Mouse (Mus musculus) liver, embryonic 14.5 days (tissue): ENCODE measurements at regions not wholly inside any gene's neighbourhood (a gene's known extent, or its start where the extent isn't known, plus 50 kb on each side); places are given as distances from the start of the nearest gene placed in this dataset.

Source experiments
- ATAC-seq: fragments of 200-750 bp; cut with Nextera tagmentation; 2 replicates; pipeline ENCODE4 v1.8.0; 2017; ENCODE audit warnings: moderate number of reproducible peaks, mild to moderate bottlenecking, moderate library complexity; ENCODE audit not compliant: insufficient read depth
- DNase-seq, 3 experiments: peaks; one replicate each; pipeline ENCODE4 v3.0.0-alpha.2; 2012 to 2013; ENCODE audit warnings: low read depth in 3 of 3, low spot score in 3 of 3
- H3K27ac ChIP-seq: fragments of 300-500 bp; sonication (generic); 2 replicates; pipeline ENCODE4 v1.5.1; 2014; ENCODE audit warnings: moderate library complexity, mild to moderate bottlenecking, control low read depth, inconsistent platforms
- H3K27me3 ChIP-seq: fragments of 300-500 bp; sonication (generic); 2 replicates; pipeline ENCODE4 v1.6.1; 2014; ENCODE audit warnings: mild to moderate bottlenecking, low read length, moderate library complexity; ENCODE audit not compliant: control insufficient read depth, insufficient read depth
- H3K36me3 ChIP-seq: fragments of 300-500 bp; sonication (generic); replicated peaks from 2 replicates; pipeline ENCODE4 v1.6.1; 2014; ENCODE audit warnings: low read depth; ENCODE audit not compliant: control insufficient read depth, insufficient read depth
- H3K4me1 ChIP-seq, 2 experiments: fragments of 200-500 bp in 1 of 2; fragments of 300-500 bp in 1 of 2; sonication (generic) in 1 of 2; replicated peaks; 2 replicates each; pipeline ENCODE4 v1.6.1; 2012 to 2014; ENCODE audit warnings: antibody characterized with exemption in 1 of 2, inconsistent platforms in 1 of 2, low read length in 1 of 2; ENCODE audit not compliant: control insufficient read depth in 2 of 2, insufficient read depth in 2 of 2
- H3K4me2 ChIP-seq: fragments of 300-500 bp; sonication (generic); 2 replicates; pipeline ENCODE4 v1.6.1; 2014; ENCODE audit warnings: low read depth, mild to moderate bottlenecking, control low read depth, moderate library complexity
- H3K4me3 ChIP-seq, 2 experiments: fragments of 200-500 bp in 1 of 2; fragments of 300-500 bp in 1 of 2; sonication (generic) in 1 of 2; 2 replicates each; pipeline ENCODE4 v1.5.1; 2012 to 2014; ENCODE audit warnings: low read depth in 2 of 2, low read length in 2 of 2, mild to moderate bottlenecking in 2 of 2, control low read depth in 1 of 2, inconsistent platforms in 1 of 2, moderate library complexity in 1 of 2; ENCODE audit not compliant: insufficient read depth in 1 of 2
- H3K9ac ChIP-seq: fragments of 300-500 bp; sonication (generic); replicated peaks from 2 replicates; pipeline ENCODE4 v1.6.1; 2014; ENCODE audit warnings: mild to moderate bottlenecking, control low read depth, moderate library complexity
- H3K9me3 ChIP-seq: fragments of 300-500 bp; sonication (generic); 2 replicates; pipeline ENCODE4 v1.6.1; 2016; ENCODE audit warnings: low read length, mixed read lengths; ENCODE audit not compliant: control insufficient read depth
- CTCF ChIP-seq: IDR thresholded peaks from 2 replicates; pipeline ENCODE4 v1.5.1; 2016; ENCODE audit warnings: antibody characterized with exemption, low read depth, control low read depth
- EP300 ChIP-seq: IDR thresholded peaks from 2 replicates; pipeline ENCODE4 v1.6.1; 2016; ENCODE audit warnings: antibody characterized with exemption, low read depth
- WGBS: fragments of 180-500 bp; shearing (Covaris S2); extraction: QIAGEN DNeasy Blood & Tissue Kit; methylation state at CpG from one replicate; pipeline ENCODE4 v1.1.7; 2014; ENCODE audit not compliant: insufficient replicate concordance; 5-methylcytosine and 5-hydroxymethylcytosine counted together

DNA sequence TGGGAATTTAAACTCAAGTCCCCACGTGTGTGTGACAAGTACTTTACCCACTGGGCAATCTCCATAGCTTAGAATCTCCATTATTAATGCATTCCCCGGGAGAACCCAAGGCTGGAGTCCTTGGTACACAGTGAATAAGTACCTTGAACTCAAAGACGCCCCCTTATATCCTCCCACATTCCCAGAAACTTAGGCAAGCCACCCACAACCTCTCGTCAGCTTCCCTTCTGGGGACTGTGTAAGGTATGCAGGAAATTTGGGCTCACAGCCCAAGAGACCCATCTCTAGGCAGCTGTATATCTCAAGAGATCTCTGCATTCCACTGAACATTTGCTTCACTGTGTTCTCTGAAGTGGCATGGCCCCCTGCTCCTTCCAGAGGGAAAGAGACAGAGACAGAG lies 288.3 kb downstream of the Sox9 start:
- Histone ChIP-seq H3K9me3 (no peaks in the 10 kb centered on the region), H3K4me1 (no peaks in the 10 kb centered on the region), H3K27me3 (no peaks in the 10 kb centered on the region), H3K36me3 (no peaks in the 10 kb centered on the region), H3K4me2 (no peak overlapping the region), H3K4me3 (no peak overlapping the region), H3K27ac (no peak overlapping the region), H3K9ac (no peak overlapping the region)
- DNase-seq (no peak), ATAC-seq (no peak)
- 47% methylated on average over 4 of the region's 4 CpGs for WGBS
- no peak for TF ChIP-seq CTCF
- no peak for TF ChIP-seq EP300

- H3K27me3 ChIP-seq = no peaks in the 10 kb centered on the region
- no peaks in the 10 kb centered on the region for H3K4me1 ChIP-seq
- DNase-seq (no peak), ATAC-seq (no peak)
- no peaks in the 10 kb centered on the region for H3K36me3 ChIP-seq
- no peak overlapping the region for H3K9ac ChIP-seq
- H3K4me2 ChIP-seq = no peak overlapping the region
- WGBS = 52% methylated on average over 10 of the region's 10 CpGs
- TF ChIP-seq EP300 = no peak
- no peak for TF ChIP-seq CTCF
- H3K4me3 ChIP-seq = no peak overlapping the region
- H3K9me3 ChIP-seq = no peaks in the 10 kb centered on the region
- H3K27ac ChIP-seq = no peak overlapping the region
These were observed 289.9 kb downstream of the Sox9 start for GRCm38 (mm10) chr11:113071942-113072341.

DNA sequence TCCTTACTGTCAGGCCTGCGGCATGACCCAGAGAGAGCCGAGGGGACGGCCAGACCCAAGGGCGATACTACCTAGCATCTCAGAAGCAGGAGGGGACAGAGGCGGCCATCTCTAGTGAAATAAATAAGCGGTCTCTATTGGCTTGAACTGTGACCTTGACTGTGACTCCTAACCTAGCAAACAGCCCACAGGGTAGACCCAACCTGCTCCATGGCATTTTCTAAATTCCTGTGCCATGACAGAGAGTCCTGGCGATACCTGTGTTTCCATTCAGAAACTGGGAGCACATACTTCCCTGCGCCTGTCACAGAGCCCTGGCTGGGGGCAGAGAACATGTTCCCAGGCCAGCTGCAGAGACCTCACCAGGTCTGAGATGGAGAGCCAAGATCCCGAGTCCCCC lies 292.3 kb downstream of the Sox9 start:
- no peak for ATAC-seq
- no peak overlapping the region for H3K9ac ChIP-seq
- H3K4me1 ChIP-seq = no peaks in the 10 kb centered on the region
- no peak overlapping the region for H3K4me3 ChIP-seq
- TF ChIP-seq EP300 = no peak
- TF ChIP-seq CTCF = no peak
- H3K27ac ChIP-seq = no peak overlapping the region
- no peaks in the 10 kb centered on the region for H3K9me3 ChIP-seq
- H3K36me3 ChIP-seq = no peaks in the 10 kb centered on the region
- 77% methylated on average over 9 of the region's 9 CpGs for WGBS
- no peak overlapping the region for H3K4me2 ChIP-seq
- no peak for DNase-seq
- no peaks in the 10 kb centered on the region for H3K27me3 ChIP-seq

- no peaks in the 10 kb centered on the region for H3K4me1 ChIP-seq
- H3K36me3 ChIP-seq = no peaks in the 10 kb centered on the region
- WGBS = 79% methylated on average over 4 of the region's 4 CpGs
- ATAC-seq = no peak
- H3K9ac ChIP-seq = no peak overlapping the region
- H3K9me3 ChIP-seq = no peaks in the 10 kb centered on the region
- no peaks in the 10 kb centered on the region for H3K27me3 ChIP-seq
- DNase-seq = no peak
- TF ChIP-seq EP300 = no peak
- H3K4me3 ChIP-seq = no peak overlapping the region
- H3K27ac ChIP-seq = no peak overlapping the region
- H3K4me2 ChIP-seq = no peak overlapping the region
These were observed 294.3 kb downstream of the Sox9 start for GRCm38 (mm10) chr11:113076371-113076770.

DNA sequence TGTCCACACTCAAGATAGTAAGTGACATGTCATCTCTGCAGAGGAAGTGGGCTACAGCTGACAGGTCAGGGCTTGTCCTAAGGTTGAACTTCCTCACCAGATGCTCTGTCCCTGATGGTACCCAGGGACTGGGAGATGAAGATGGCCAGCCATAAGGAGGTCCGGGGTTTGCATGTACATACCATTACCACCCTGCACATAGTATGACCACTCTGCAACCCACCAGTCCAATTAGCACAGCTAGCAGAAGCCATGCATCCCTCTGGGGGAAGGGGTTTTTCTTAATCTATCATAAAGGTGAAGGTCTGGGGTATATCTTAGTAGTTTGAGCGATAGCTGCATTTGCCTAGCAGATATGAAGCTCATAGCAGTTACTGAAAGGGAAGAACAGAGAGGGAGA lies 298.3 kb downstream of the Sox9 start:
- Histone ChIP-seq H3K27me3 (no peaks in the 10 kb centered on the region), H3K9ac (no peak overlapping the region), H3K27ac (no peak overlapping the region), H3K4me2 (no peak overlapping the region), H3K36me3 (no peaks in the 10 kb centered on the region), H3K9me3 (no peaks in the 10 kb centered on the region), H3K4me1 (no peaks in the 10 kb centered on the region), H3K4me3 (no peak overlapping the region)
- WGBS = 63% methylated on average over 2 of the region's 2 CpGs
- ATAC-seq (no peak), DNase-seq (no peak)
- no peak for TF ChIP-seq CTCF
- no peak for TF ChIP-seq EP300

DNA sequence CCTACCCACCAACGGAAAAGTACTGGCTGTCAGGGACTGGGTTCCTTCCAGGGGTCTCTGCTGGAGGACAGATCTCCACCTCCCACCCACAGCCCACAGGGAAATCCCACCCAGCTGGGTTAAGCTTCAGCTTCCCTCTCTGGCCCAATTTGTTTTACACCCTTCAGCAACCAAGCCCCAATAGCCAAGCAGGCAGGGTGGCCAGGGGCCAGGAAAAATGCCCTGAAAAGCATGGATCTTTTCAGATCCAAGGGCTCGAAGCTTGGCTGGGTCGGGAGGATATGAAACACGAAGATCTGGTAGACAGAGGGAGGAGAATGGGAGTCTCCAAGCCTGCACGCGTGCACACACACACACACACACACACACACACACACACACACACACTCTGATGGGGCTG lies 302.4 kb downstream of the Sox9 start:
- no peak overlapping the region for H3K4me3 ChIP-seq
- no peak overlapping the region for H3K4me2 ChIP-seq
- DNase-seq (no peak), ATAC-seq (no peak)
- H3K4me1 ChIP-seq = peaks cover 0 to 3% of the 10 kb centered on the region in 2 experiments; a peak in 1 of 4 replicates
- no peak overlapping the region for H3K27ac ChIP-seq
- no peaks in the 10 kb centered on the region for H3K36me3 ChIP-seq
- TF ChIP-seq CTCF = no peak
- TF ChIP-seq EP300 = no peak
- H3K9ac ChIP-seq = no peak overlapping the region
- no peaks in the 10 kb centered on the region for H3K27me3 ChIP-seq
- WGBS = 62% methylated on average over 6 of the region's 6 CpGs
- H3K9me3 ChIP-seq = no peaks in the 10 kb centered on the region
